Comparison of ENCODE assay signal across 15 mouse cellular contexts in the genomic region with DNA sequence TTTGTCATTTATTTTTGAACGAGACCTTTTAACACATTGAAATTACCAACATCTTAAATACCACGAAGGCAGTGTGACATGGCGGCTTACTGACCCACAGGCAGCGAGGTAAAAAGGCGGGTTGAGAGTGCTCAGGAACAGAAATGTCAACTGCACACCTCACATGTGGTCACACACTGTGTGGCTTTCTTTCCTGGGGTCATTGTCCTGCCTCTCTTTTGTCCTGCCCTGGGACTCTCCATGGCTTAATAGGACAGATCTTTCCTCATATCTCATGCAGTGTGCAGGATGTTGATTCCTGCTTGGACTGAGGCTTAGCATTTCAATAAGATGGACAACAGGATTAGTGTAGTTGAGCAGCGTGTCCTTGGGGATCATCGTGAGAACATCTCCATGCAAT.
"Had no signal": no experiment of that assay in that cellular context is flagged by ENCODE, and none has a peak within 500 bp of the region (broad histone marks: within the 10 kb centered on the region; RNA-seq: fewer than 3 reads in every experiment).

No protein-coding gene starts in this region.

- H3K4me3 ChIP-seq: liver, embryonic 12.5 days; megakaryocyte, embryonic 14.5 days; neural tube, embryonic 12.5 days; stomach, embryonic 15.5 days had no signal

- H3K4me1 ChIP-seq: liver, embryonic 12.5 days; megakaryocyte, embryonic 14.5 days; stomach, embryonic 15.5 days had no signal

- H3K27me3 ChIP-seq: liver, embryonic 12.5 days; neural tube, embryonic 12.5 days; stomach, embryonic 15.5 days had no signal

- H3K9me3 ChIP-seq: liver, embryonic 12.5 days; megakaryocyte, embryonic 14.5 days; neural tube, embryonic 12.5 days; stomach, embryonic 15.5 days had no signal

- H3K27ac ChIP-seq: liver, embryonic 12.5 days; liver, embryonic 14.5 days; macrophage; neural tube, embryonic 12.5 days; stomach, embryonic 15.5 days; stomach, postnatal 0 days had no signal

- H3K4me2 ChIP-seq: liver, embryonic 12.5 days; lung, embryonic 14.5 days; neural tube, embryonic 12.5 days; stomach, embryonic 15.5 days had no signal

- DNase-seq: lung, adult 18-20 months; lung, embryonic 14.5 days; lung, postnatal 10 days; lung, postnatal 36 days; right cerebral cortex, postnatal 14 days; thymus, adult 2 months; thymus, postnatal 25 days; thymus, postnatal 4 days had no signal

- H3K9ac ChIP-seq: liver, embryonic 12.5 days; liver, embryonic 14.5 days; lung, embryonic 14.5 days; neural tube, embryonic 12.5 days; stomach, embryonic 15.5 days had no signal

- H3K36me3 ChIP-seq: liver, embryonic 12.5 days; neural tube, embryonic 12.5 days; stomach, embryonic 15.5 days had no signal

- ATAC-seq: liver, embryonic 12.5 days had no signal
